Mouse (Mus musculus) CH12.LX (cell line): ENCODE measurements around the gene Ccdc188. TPM values are rescaled to one million over a fixed set of nuclear protein-coding genes. Genes with fewer than 3 reads are reported as not detected.

Experiments
- DNase-seq: peaks from one replicate; pipeline ENCODE4 v3.0.0-alpha.2; 2013; ENCODE audit errors: extremely low read depth
- H3K27ac ChIP-seq: 2 replicates; pipeline ENCODE4 v1.5.1; 2012; ENCODE audit warnings: low read depth, mild to moderate bottlenecking, control low read depth, moderate library complexity; ENCODE audit not compliant: insufficient read depth
- H3K27me3 ChIP-seq: replicated peaks from 2 replicates; pipeline ENCODE3; 2012; ENCODE audit warnings: inconsistent platforms
- H3K36me3 ChIP-seq, 2 experiments: replicated peaks in 1 of 2; 2 replicates each; pipeline versions ENCODE3 to v1.6.1; 2012; ENCODE audit warnings: inconsistent platforms in 1 of 2, low read length in 1 of 2, mild to moderate bottlenecking in 1 of 2, mixed read lengths in 1 of 2, moderate library complexity in 1 of 2; ENCODE audit not compliant: control insufficient read depth in 1 of 2, insufficient read depth in 1 of 2
- H3K4me1 ChIP-seq, 2 experiments: 2 replicates each; pipeline ENCODE4 v1.6.1; 2012; ENCODE audit warnings: inconsistent platforms in 1 of 2, moderate library complexity in 1 of 2; ENCODE audit not compliant: insufficient read depth in 2 of 2, control insufficient read depth in 1 of 2
- H3K4me2 ChIP-seq: 2 replicates; pipeline ENCODE4 v1.6.1; 2012; ENCODE audit warnings: low read depth, mild to moderate bottlenecking, control low read depth; ENCODE audit not compliant: poor library complexity, insufficient read depth, severe bottlenecking
- H3K4me3 ChIP-seq, 3 experiments: fragments of 150-350 bp in 1 of 3; sonication (generic) in 1 of 3; replicated peaks in 1 of 3; 2 replicates each; pipeline versions ENCODE3 to v1.5.1; 2011 to 2012; ENCODE audit warnings: low read depth in 2 of 3, low read length in 2 of 3, mild to moderate bottlenecking in 2 of 3, moderate library complexity in 2 of 3, control low read depth in 1 of 3, improper control_type of control experiment in 1 of 3, inconsistent platforms in 1 of 3, mixed read lengths in 1 of 3; ENCODE audit not compliant: poor library complexity in 1 of 3
- H3K79me2 ChIP-seq: replicated peaks from 2 replicates; pipeline ENCODE4 v1.6.1; 2012; ENCODE audit warnings: mild to moderate bottlenecking, moderate library complexity; ENCODE audit not compliant: control insufficient read depth, poor library complexity, insufficient read depth, severe bottlenecking; ENCODE audit errors: extremely low read depth
- H3K9ac ChIP-seq: 2 replicates; pipeline ENCODE4 v1.6.1; 2012; ENCODE audit warnings: low read depth, mild to moderate bottlenecking, control low read depth, moderate library complexity; ENCODE audit not compliant: insufficient read depth
- H3K9me3 ChIP-seq: replicated peaks from 2 replicates; pipeline ENCODE3; 2012; ENCODE audit warnings: low read length, inconsistent platforms, mixed read lengths
- BHLHE40 ChIP-seq: IDR thresholded peaks from 2 replicates; pipeline ENCODE4 v1.6.1; 2011; ENCODE audit warnings: mild to moderate bottlenecking, low read depth, low read length, improper control_type of control experiment
- CHD1 ChIP-seq: IDR thresholded peaks from 2 replicates; pipeline ENCODE4 v1.6.1; 2012; ENCODE audit warnings: low read depth, low read length, improper control_type of control experiment, inconsistent platforms
- CTCF ChIP-seq, 2 experiments: IDR thresholded peaks in 1 of 2; conservative IDR thresholded peaks in 1 of 2; 2 replicates each; pipeline ENCODE4 v1.5.1; 2011 to 2012; ENCODE audit warnings: low read depth in 2 of 2, low read length in 2 of 2, improper control_type of control experiment in 1 of 2, inconsistent platforms in 1 of 2, mild to moderate bottlenecking in 1 of 2, moderate library complexity in 1 of 2
- E2F4 ChIP-seq: IDR thresholded peaks from 2 replicates; pipeline ENCODE4 v1.6.1; 2011; ENCODE audit warnings: low read depth, low read length, improper control_type of control experiment; ENCODE audit not compliant: insufficient replicate concordance
- ELF1 ChIP-seq: IDR thresholded peaks from 2 replicates; pipeline ENCODE4 v1.6.1; 2014; ENCODE audit warnings: low read depth, mild to moderate bottlenecking, inconsistent platforms, low read length, improper control_type of control experiment
- EP300 ChIP-seq: IDR thresholded peaks from 2 replicates; pipeline ENCODE4 v1.6.1; 2011; ENCODE audit warnings: low read length, improper control_type of control experiment
- HCFC1 ChIP-seq: IDR thresholded peaks from 2 replicates; pipeline ENCODE4 v1.6.1; 2012; ENCODE audit warnings: low read depth, mild to moderate bottlenecking, inconsistent platforms, low read length, improper control_type of control experiment
- IRF4 ChIP-seq: IDR thresholded peaks from 2 replicates; pipeline ENCODE4 v1.6.1; 2014; ENCODE audit warnings: low read depth, mild to moderate bottlenecking, inconsistent platforms, low read length, improper control_type of control experiment
- JUND ChIP-seq: conservative IDR thresholded peaks from 2 replicates; pipeline ENCODE4 v1.6.1; 2011; ENCODE audit warnings: low read depth, low read length, improper control_type of control experiment
- MAFK ChIP-seq: IDR thresholded peaks from 2 replicates; pipeline ENCODE4 v1.6.1; 2011; ENCODE audit warnings: low read length, improper control_type of control experiment; ENCODE audit not compliant: insufficient replicate concordance
- MAZ ChIP-seq: IDR thresholded peaks from 2 replicates; pipeline ENCODE4 v1.6.1; 2012; ENCODE audit warnings: low read depth, mild to moderate bottlenecking, inconsistent platforms, low read length, improper control_type of control experiment, moderate library complexity
- MEF2A ChIP-seq: IDR thresholded peaks from 2 replicates; pipeline ENCODE4 v1.6.1; 2014; ENCODE audit warnings: low read depth, mild to moderate bottlenecking, inconsistent platforms, low read length, improper control_type of control experiment, borderline replicate concordance
- MYC ChIP-seq: IDR thresholded peaks from 2 replicates; pipeline ENCODE4 v1.6.1; 2011; ENCODE audit warnings: low read depth, mild to moderate bottlenecking, improper control_type of control experiment, low read length
- NELFE ChIP-seq: IDR thresholded peaks from 2 replicates; pipeline ENCODE4 v1.6.1; 2011; ENCODE audit warnings: low read depth, low read length, improper control_type of control experiment
- POLR2A ChIP-seq: IDR thresholded peaks from 2 replicates; pipeline ENCODE4 v1.6.1; 2011; ENCODE audit warnings: low read depth, mild to moderate bottlenecking, improper control_type of control experiment, low read length
- POLR2AphosphoS2 ChIP-seq: IDR thresholded peaks from 2 replicates; pipeline ENCODE4 v1.6.1; 2011; ENCODE audit warnings: low read depth, low read length, improper control_type of control experiment
- RAD21 ChIP-seq: IDR thresholded peaks from 2 replicates; pipeline ENCODE4 v1.6.1; 2011; ENCODE audit warnings: low read depth, mild to moderate bottlenecking, low read length, improper control_type of control experiment, moderate library complexity
- SIN3A ChIP-seq: IDR thresholded peaks from 2 replicates; pipeline ENCODE4 v1.6.1; 2012; ENCODE audit warnings: low read length, improper control_type of control experiment, inconsistent platforms
- SMC3 ChIP-seq: IDR thresholded peaks from 2 replicates; pipeline ENCODE4 v1.6.1; 2011; ENCODE audit warnings: low read depth, low read length, improper control_type of control experiment
- TBP ChIP-seq: conservative IDR thresholded peaks from 2 replicates; pipeline ENCODE4 v1.6.1; 2011; ENCODE audit warnings: low read depth, low read length, improper control_type of control experiment
- TCF12 ChIP-seq: IDR thresholded peaks from 2 replicates; pipeline ENCODE4 v1.6.1; 2014; ENCODE audit warnings: low read depth, mild to moderate bottlenecking, inconsistent platforms, low read length, improper control_type of control experiment
- USF1 ChIP-seq: IDR thresholded peaks from 2 replicates; pipeline ENCODE4 v1.6.1; 2014; ENCODE audit warnings: low read depth, mild to moderate bottlenecking, inconsistent platforms, low read length, improper control_type of control experiment
- USF2 ChIP-seq: conservative IDR thresholded peaks from 2 replicates; pipeline ENCODE4 v1.6.1; 2011; ENCODE audit warnings: low read depth, low read length, improper control_type of control experiment
- ZC3H11A ChIP-seq: IDR thresholded peaks from 2 replicates; pipeline ENCODE4 v1.6.1; 2012; ENCODE audit warnings: low read depth, mild to moderate bottlenecking, inconsistent platforms, low read length, improper control_type of control experiment
- ZKSCAN1 ChIP-seq: IDR thresholded peaks from 2 replicates; pipeline ENCODE4 v1.6.1; 2012; ENCODE audit warnings: low read depth, inconsistent platforms, low read length, improper control_type of control experiment, borderline replicate concordance
- ZNF384 ChIP-seq: IDR thresholded peaks from 2 replicates; pipeline ENCODE4 v1.6.1; 2012; ENCODE audit warnings: low read depth, low read length, improper control_type of control experiment, inconsistent platforms
- dilution Hi-C: fragments of 300-500 bp; cut with MboI; formaldehyde crosslinking; loops from 2 replicates; pipeline ENCODE4 v1.14.3; 2020; ENCODE audit warnings: low sequenced_read_pairs; ENCODE audit not compliant: extremely low pct_unique_long_range_greater_than_20kb, extremely low pct_ligation_motif_present
- in situ Hi-C: fragments of 300-500 bp; cut with MboI; formaldehyde crosslinking; loops from 3 replicates; pipeline ENCODE4 v1.14.3; 2019; ENCODE audit warnings: low sequenced_read_pairs, low pct_ligation_motif_present, low pct_unique_long_range_greater_than_20kb, mixed read lengths
- polyA plus RNA-seq: library from polyadenylated mRNA; unstranded; fragments of >175 nt; gene quantifications from 2 replicates; pipeline ENCODE4 v1.2.1, GENCODE M21; 2012; ENCODE audit warnings: low read depth; ENCODE audit not compliant: insufficient read length
- total RNA-seq, 2 experiments: library from RNA; depleted of rRNA; stranded (reverse); fragments of 300-350 nt in 1 of 2; fragments of >200 nt in 1 of 2; gene quantifications; 2 replicates each; pipeline ENCODE4 v1.2.3; 2012 to 2014

Ccdc188 gene
- total and polyA plus RNA-seq, 3 experiments = 0.30 TPM; not detected in 2

DNA sequence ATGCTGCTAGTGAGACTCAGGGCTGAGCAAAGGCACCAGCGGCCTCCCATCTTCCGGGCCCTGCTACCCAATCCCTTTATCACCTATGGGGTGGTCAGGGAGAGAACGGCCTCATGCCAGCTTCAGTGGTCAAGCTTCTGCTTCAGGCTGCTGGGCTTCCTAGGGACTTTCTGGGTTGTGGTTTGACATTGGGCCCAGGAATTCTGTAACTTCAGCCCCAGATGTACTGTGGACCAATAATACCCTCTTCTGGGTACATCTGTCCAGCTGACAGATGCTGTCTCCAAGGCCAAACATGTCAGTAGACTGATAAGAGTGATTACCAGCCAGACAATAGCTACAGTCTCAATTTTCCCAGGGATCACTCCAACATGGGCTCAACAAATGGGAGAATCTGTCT, 47.9 kb upstream of the Ccdc188 start:
- in situ Hi-C loops (loop anchor here (5.0 kb wide), 1 partner anchor 47 kb away; no protein-coding TSS in a partner anchor), dilution Hi-C loops (no loop called here)
- Histone ChIP-seq H3K79me2 (no peaks in the 10 kb centered on the region), H3K27ac (no peak overlapping the region), H3K4me1 (no peaks in the 10 kb centered on the region), H3K27me3 (peaks cover 94% of the 10 kb centered on the region), H3K4me2 (no peak overlapping the region), H3K9ac (no peak overlapping the region), H3K36me3 (no peaks in the 10 kb centered on the region), H3K4me3 (no peak overlapping the region), H3K9me3 (no peaks in the 10 kb centered on the region)
- no peak for DNase-seq
- TF ChIP-seq TCF12 (no peak), RAD21 (no peak), HCFC1 (no peak), CHD1 (no peak), ZNF384 (no peak), SIN3A (no peak), ZKSCAN1 (no peak), IRF4 (no peak)

DNA sequence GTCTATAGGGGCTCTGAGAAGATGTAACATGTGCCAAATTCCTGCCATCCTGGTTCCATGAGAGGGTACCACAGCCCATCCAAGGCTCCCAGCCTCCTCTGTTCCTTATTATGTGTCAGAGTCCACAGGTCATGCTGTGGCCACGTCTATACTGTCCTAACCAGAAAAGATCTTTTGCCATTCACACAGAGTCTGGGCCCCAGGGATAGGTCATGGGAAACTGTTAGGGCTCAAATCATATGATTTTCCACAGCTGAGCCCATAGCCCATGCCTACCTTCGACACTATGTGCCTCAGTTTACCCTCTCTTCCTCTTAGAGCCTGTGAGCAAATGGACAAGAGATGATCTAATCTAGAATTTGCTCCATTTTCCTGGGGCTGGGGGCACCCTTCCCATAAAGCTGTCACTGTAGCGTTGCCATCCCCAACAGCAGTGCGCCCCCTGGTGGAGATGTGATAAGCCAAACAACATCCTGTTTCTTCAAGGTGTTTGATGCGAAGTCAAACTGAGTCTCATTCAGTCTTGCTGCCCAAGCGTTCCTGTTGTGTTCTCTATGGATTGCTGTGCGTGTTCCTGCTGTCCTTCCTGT, 45.3 kb upstream of the Ccdc188 start:
- no peaks in the 10 kb centered on the region for H3K79me2 ChIP-seq
- in situ Hi-C loops = loop anchor here (5.0 kb wide), 1 partner anchor 50 kb away; no protein-coding TSS in a partner anchor
- dilution Hi-C loops = no loop called here
- H3K9ac ChIP-seq = no peak overlapping the region
- DNase-seq = peak; percentile 78
- H3K4me3 ChIP-seq = no peak overlapping the region
- TF ChIP-seq SIN3A = no peak
- TF ChIP-seq MAZ = no peak
- TF ChIP-seq SMC3 = peak; percentile 97
- TF ChIP-seq JUND = no peak
- TF ChIP-seq NELFE = no peak; the same call in 1 of the 2 replicates
- no peak for TF ChIP-seq USF1
- no peak for TF ChIP-seq TBP
- peak; percentile 85 for TF ChIP-seq RAD21
- no peak for TF ChIP-seq POLR2AphosphoS2
- no peak for TF ChIP-seq IRF4
- TF ChIP-seq MYC = no peak
- TF ChIP-seq TCF12 = no peak
- TF ChIP-seq USF2 = no peak
- peak; percentile 53; the same call in 1 of the 2 replicates for TF ChIP-seq ZC3H11A
- peak; percentile 97 for TF ChIP-seq CTCF (conservative IDR thresholded peaks at IDR 0.05 in 1 of 2, IDR thresholded peaks at IDR 0.05 in 1 of 2; ENCODE audit: low read depth in 2 of 2, low read length in 2 of 2)
- no peak for TF ChIP-seq BHLHE40
- no peak for TF ChIP-seq MAFK
- TF ChIP-seq ZKSCAN1 = no peak
- TF ChIP-seq MEF2A = no peak
- no peak for TF ChIP-seq EP300
- TF ChIP-seq CHD1 = no peak
- no peak for TF ChIP-seq HCFC1
- TF ChIP-seq ZNF384 = no peak
- TF ChIP-seq E2F4 = no peak
- TF ChIP-seq POLR2A = no peak
- 0 out of 2 replicates have a peak, but pooled peaks have one; percentile 6 for TF ChIP-seq ELF1
- H3K27ac ChIP-seq = no peak overlapping the region
- no peaks in the 10 kb centered on the region for H3K36me3 ChIP-seq
- no peaks in the 10 kb centered on the region for H3K4me1 ChIP-seq
- H3K9me3 ChIP-seq = no peaks in the 10 kb centered on the region
- peaks cover 97% of the 10 kb centered on the region for H3K27me3 ChIP-seq
- H3K4me2 ChIP-seq = no peak overlapping the region
